Mouse (Mus musculus) heart, embryonic 15.5 days (tissue): Measurements from ENCODE around the gene Txndc5. TPM values are rescaled to one million over a fixed set of nuclear protein-coding genes. Genes with fewer than 3 reads are reported as not detected.

Experiments
- ATAC-seq: fragments of 200-750 bp; cut with Nextera tagmentation; replicated peaks from 2 replicates; pipeline ENCODE4 v1.8.0; 2017; ENCODE audit warnings: low read depth, moderate TSS enrichment; ENCODE audit not compliant: insufficient number of reproducible peaks, insufficient read depth, low FRiP score
- H3K27ac ChIP-seq: fragments of 300-500 bp; sonication (generic); 2 replicates; pipeline ENCODE4 v1.5.1; 2015; ENCODE audit warnings: mild to moderate bottlenecking, inconsistent platforms
- H3K27me3 ChIP-seq: fragments of 300-500 bp; sonication (generic); 2 replicates; pipeline ENCODE4 v1.6.1; 2015; ENCODE audit warnings: inconsistent platforms
- H3K36me3 ChIP-seq: fragments of 300-500 bp; sonication (generic); 2 replicates; pipeline ENCODE4 v1.6.1; 2015; ENCODE audit warnings: mild to moderate bottlenecking, inconsistent platforms
- H3K4me1 ChIP-seq: fragments of 300-500 bp; sonication (generic); replicated peaks from 2 replicates; pipeline ENCODE4 v1.6.1; 2015; ENCODE audit warnings: inconsistent platforms
- H3K4me2 ChIP-seq: fragments of 300-500 bp; sonication (generic); 2 replicates; pipeline ENCODE4 v1.6.1; 2015; ENCODE audit warnings: inconsistent platforms, mild to moderate bottlenecking, moderate library complexity
- H3K4me3 ChIP-seq: fragments of 300-500 bp; sonication (generic); 2 replicates; pipeline ENCODE4 v1.5.1; 2015; ENCODE audit warnings: mild to moderate bottlenecking, inconsistent platforms
- H3K9ac ChIP-seq: fragments of 300-500 bp; sonication (generic); 2 replicates; pipeline ENCODE4 v1.6.1; 2015; ENCODE audit warnings: mild to moderate bottlenecking, inconsistent platforms
- H3K9me3 ChIP-seq: fragments of 300-500 bp; sonication (generic); replicated peaks from 2 replicates; pipeline ENCODE4 v1.6.1; 2016; ENCODE audit warnings: inconsistent platforms
- WGBS: fragments of 180-500 bp; shearing (Covaris S2); methylation state at CpG from one replicate; pipeline ENCODE4 v1.1.7; 2015; ENCODE audit warnings: mixed read lengths; 5-methylcytosine and 5-hydroxymethylcytosine counted together
- polyA plus RNA-seq: library from polyadenylated mRNA; unstranded; fragments of >200 nt; fragmentation: Nextera tagmentation; extraction: Ambion mirVana; gene quantifications from 2 replicates; pipeline ENCODE4 v1.2.1, GENCODE M21; 2015

Txndc5 gene
- polyA plus RNA-seq, 1 experiment from 2014 or later: 160 TPM

GRCm38 (mm10) chr13:38543455-38544125 is 15.0 kb upstream of the Txndc5 start:
- ATAC-seq: no peak
- H3K4me1 ChIP-seq: no peaks in the 10 kb centered on the region
- 82% methylated on average over 8 of the region's 8 CpGs for WGBS
- no peak overlapping the region for H3K9ac ChIP-seq
- no peaks in the 10 kb centered on the region for H3K36me3 ChIP-seq
- H3K4me3 ChIP-seq: no peak overlapping the region
- H3K27me3 ChIP-seq: no peaks in the 10 kb centered on the region
- no peak overlapping the region for H3K27ac ChIP-seq
- no peak overlapping the region for H3K4me2 ChIP-seq
- no peaks in the 10 kb centered on the region for H3K9me3 ChIP-seq

- Histone ChIP-seq H3K27me3 (no peaks in the 10 kb centered on the region), H3K27ac (no peak overlapping the region), H3K4me1 (no peaks in the 10 kb centered on the region), H3K4me2 (no peak overlapping the region), H3K9ac (no peak overlapping the region), H3K36me3 (no peaks in the 10 kb centered on the region), H3K4me3 (no peak overlapping the region), H3K9me3 (no peaks in the 10 kb centered on the region)
- 80% methylated on average over 7 of the region's 7 CpGs for WGBS
- no peak for ATAC-seq
These were observed 10.7 kb upstream of the Txndc5 start for GRCm38 (mm10) chr13:38539192-38539900.

- H3K27ac ChIP-seq: no peak overlapping the region
- H3K4me2 ChIP-seq: no peak overlapping the region
- no peaks in the 10 kb centered on the region for H3K36me3 ChIP-seq
- H3K9ac ChIP-seq: no peak overlapping the region
- no peak for ATAC-seq
- no peak overlapping the region for H3K4me3 ChIP-seq
- H3K4me1 ChIP-seq: 0 out of 2 replicates have a peak, but pooled peaks cover 3% of the 10 kb centered on the region
- H3K9me3 ChIP-seq: no peaks in the 10 kb centered on the region
- no peaks in the 10 kb centered on the region for H3K27me3 ChIP-seq
These were observed 8.9 kb upstream of the Txndc5 start for GRCm38 (mm10) chr13:38537521-38537920.

- H3K36me3 ChIP-seq: no peaks in the 10 kb centered on the region
- 0 out of 2 replicates have a peak, but pooled peaks cover 2% of the 10 kb centered on the region for H3K27me3 ChIP-seq
- H3K4me3 ChIP-seq: no peak overlapping the region
- WGBS: 73% methylated on average over 6 of the region's 6 CpGs
- no peak overlapping the region for H3K27ac ChIP-seq
- H3K9ac ChIP-seq: no peak overlapping the region
- H3K4me2 ChIP-seq: no peak overlapping the region
- H3K9me3 ChIP-seq: no peaks in the 10 kb centered on the region
- no peak for ATAC-seq
- 0 out of 2 replicates have a peak, but pooled peaks cover 3% of the 10 kb centered on the region for H3K4me1 ChIP-seq
These were observed 6.1 kb upstream of the Txndc5 start for GRCm38 (mm10) chr13:38534731-38535130.

- peaks cover 3% of the 10 kb centered on the region; the same call in 1 of the 2 replicates for H3K4me1 ChIP-seq
These were observed 5.4 kb upstream of the Txndc5 start for GRCm38 (mm10) chr13:38534016-38534415.

GRCm38 (mm10) chr13:38533461-38533860 is 4.8 kb upstream of the Txndc5 start:
- Histone ChIP-seq H3K36me3 (no peaks in the 10 kb centered on the region), H3K27me3 (0 out of 2 replicates have a peak, but pooled peaks cover 2% of the 10 kb centered on the region), H3K4me3 (no peak overlapping the region), H3K4me2 (no peak overlapping the region), H3K4me1 (peaks cover 8% of the 10 kb centered on the region), H3K27ac (no peak overlapping the region), H3K9me3 (no peaks in the 10 kb centered on the region), H3K9ac (no peak overlapping the region)
- no peak for ATAC-seq
- 67% methylated on average over 10 of the region's 10 CpGs for WGBS

More at GRCm38 (mm10) chr13:38534016-38534415, 5.4 kb upstream of the Txndc5 start:
- no peak overlapping the region for H3K27ac ChIP-seq
- no peaks in the 10 kb centered on the region for H3K36me3 ChIP-seq
- H3K27me3 ChIP-seq: 0 out of 2 replicates have a peak, but pooled peaks cover 2% of the 10 kb centered on the region
- no peak for ATAC-seq
- no peak overlapping the region for H3K4me3 ChIP-seq
- H3K4me2 ChIP-seq: no peak overlapping the region
- whole genome bisulfite sequencing: 20% methylated on average over 6 of the region's 6 CpGs
- H3K9ac ChIP-seq: no peak overlapping the region
- H3K9me3 ChIP-seq: no peaks in the 10 kb centered on the region

GRCm38 (mm10) chr13:38531498-38531897 is 2.9 kb upstream of the Txndc5 start:
- WGBS: 92% methylated on average over 4 of the region's 4 CpGs
- H3K36me3 ChIP-seq: no peaks in the 10 kb centered on the region
- ATAC-seq: no peak

GRCm38 (mm10) chr13:38529576-38529975 is 952 bp upstream of the Txndc5 start:
- no peak overlapping the region for H3K4me3 ChIP-seq
- no peak overlapping the region for H3K9ac ChIP-seq
- H3K27me3 ChIP-seq: 0 out of 2 replicates have a peak, but pooled peaks cover 2% of the 10 kb centered on the region
- H3K4me2 ChIP-seq: no peak overlapping the region
- no peak overlapping the region for H3K27ac ChIP-seq
- no peak for ATAC-seq
- peaks cover 34% of the 10 kb centered on the region for H3K4me1 ChIP-seq
- H3K9me3 ChIP-seq: no peaks in the 10 kb centered on the region
- 90% methylated on average over 6 of the region's 6 CpGs for WGBS
- H3K36me3 ChIP-seq: no peaks in the 10 kb centered on the region

More at GRCm38 (mm10) chr13:38531498-38531897, 2.9 kb upstream of the Txndc5 start:
- H3K27me3 ChIP-seq: 0 out of 2 replicates have a peak, but pooled peaks cover 2% of the 10 kb centered on the region
- H3K4me1 ChIP-seq: peaks cover 16% of the 10 kb centered on the region
- no peak overlapping the region for H3K27ac ChIP-seq
- H3K9ac ChIP-seq: no peak overlapping the region
- no peak overlapping the region for H3K4me2 ChIP-seq
- H3K9me3 ChIP-seq: no peaks in the 10 kb centered on the region
- no peak overlapping the region for H3K4me3 ChIP-seq

- H3K27me3 ChIP-seq: 0 out of 2 replicates have a peak, but pooled peaks cover 2% of the 10 kb centered on the region
- under 1% methylated on average over 85 of the region's 87 CpGs for WGBS
- H3K4me2 ChIP-seq: peak overlapping the region; percentile 93
- peak; percentile 91 for ATAC-seq
- peak overlapping the region; percentile 97 for H3K27ac ChIP-seq
- H3K36me3 ChIP-seq: peaks cover 2% of the 10 kb centered on the region; the same call in 1 of the 2 replicates
- H3K4me3 ChIP-seq: peak overlapping the region; percentile 99
- peaks cover 31% of the 10 kb centered on the region for H3K4me1 ChIP-seq
- H3K9me3 ChIP-seq: no peaks in the 10 kb centered on the region
- H3K9ac ChIP-seq: peak overlapping the region; percentile 98
These were observed 600 bp downstream of the Txndc5 start for GRCm38 (mm10) chr13:38527797-38528650.

GRCm38 (mm10) chr13:38527041-38527796 is 1.4 kb downstream of the Txndc5 start:
- no peak for ATAC-seq
- Histone ChIP-seq H3K36me3 (peaks cover 7% of the 10 kb centered on the region), H3K27ac (peak overlapping the region; percentile 97), H3K4me2 (peak overlapping the region; percentile 93), H3K27me3 (0 out of 2 replicates have a peak, but pooled peaks cover 2% of the 10 kb centered on the region), H3K9me3 (no peaks in the 10 kb centered on the region), H3K9ac (peak overlapping the region; percentile 98), H3K4me3 (peak overlapping the region; percentile 99), H3K4me1 (peaks cover 31% of the 10 kb centered on the region)
- WGBS: 4% methylated on average over 15 of the region's 15 CpGs
